Mouse (Mus musculus): ENCODE measurements around the gene Rad50. TPM values are rescaled to one million over a fixed set of nuclear protein-coding genes. Genes with fewer than 3 reads are reported as not detected.

Gene Rad50
- polyA plus RNA-seq, 2 experiments, result 11.1 to 21.2 TPM

GRCm38 (mm10) chr11:53615575-53615974, 91.5 kb downstream of the Rad50 start:
- Histone ChIP-seq H3K9ac (ENCODE audit: low read depth, low read length, severe bottlenecking) (no peak overlapping the region), H3K36me3 (ENCODE audit: control insufficient read depth, insufficient read depth, low read length) (no peaks in the 10 kb centered on the region), H3K9me3 (ENCODE audit: control insufficient read depth, low read length) (no peaks in the 10 kb centered on the region), H3K4me1 (ENCODE audit: control insufficient read depth, insufficient read depth, low read length) (no peaks in the 10 kb centered on the region), H3K27me3 (ENCODE audit: control insufficient read depth, insufficient read depth, low read length) (no peaks in the 10 kb centered on the region), H3K4me3 (replicated peaks; ENCODE audit: low read length) (no peak overlapping the region), H3K4me2 (replicated peaks; ENCODE audit: low read depth, low read length, severe bottlenecking) (no peak overlapping the region), H3K27ac (replicated peaks; ENCODE audit: low read depth, low read length) (no peak overlapping the region)
- no peak for DNase-seq (ENCODE audit: low spot score)
- no peak for ATAC-seq (ENCODE audit: low FRiP score, low read depth)
- WGBS, result 88% methylated on average over 8 of the region's 8 CpGs
- TF ChIP-seq POLR2A (IDR thresholded peaks at IDR 0.05; ENCODE audit: borderline replicate concordance, extremely low read depth, insufficient read depth, insufficient read length), result no peak

GRCm38 (mm10) chr11:53615172-53615571, 91.9 kb downstream of the Rad50 start:
- ATAC-seq (ENCODE audit: low FRiP score, low read depth) (no peak), DNase-seq (ENCODE audit: low spot score) (no peak)
- H3K27me3 ChIP-seq (ENCODE audit: control insufficient read depth, insufficient read depth, low read length), result no peaks in the 10 kb centered on the region
- WGBS, result 65% methylated on average over 6 of the region's 6 CpGs
- no peaks in the 10 kb centered on the region for H3K4me1 ChIP-seq (ENCODE audit: control insufficient read depth, insufficient read depth, low read length)
- H3K4me3 ChIP-seq (replicated peaks; ENCODE audit: low read length), result no peak overlapping the region
- H3K9ac ChIP-seq (ENCODE audit: low read depth, low read length, severe bottlenecking), result no peak overlapping the region
- H3K36me3 ChIP-seq (ENCODE audit: control insufficient read depth, insufficient read depth, low read length), result no peaks in the 10 kb centered on the region
- no peak overlapping the region for H3K4me2 ChIP-seq (replicated peaks; ENCODE audit: low read depth, low read length, severe bottlenecking)
- no peak for TF ChIP-seq POLR2A (IDR thresholded peaks at IDR 0.05; ENCODE audit: borderline replicate concordance, extremely low read depth, insufficient read depth, insufficient read length)
- H3K9me3 ChIP-seq (ENCODE audit: control insufficient read depth, low read length), result no peaks in the 10 kb centered on the region
- H3K27ac ChIP-seq (replicated peaks; ENCODE audit: low read depth, low read length), result no peak overlapping the region

GRCm38 (mm10) chr11:53609672-53610071, 97.4 kb downstream of the Rad50 start:
- no peak for DNase-seq (ENCODE audit: low spot score)
- no peak overlapping the region for H3K27ac ChIP-seq (replicated peaks; ENCODE audit: low read depth, low read length)
- H3K9me3 ChIP-seq (ENCODE audit: control insufficient read depth, low read length), result no peaks in the 10 kb centered on the region
- 0 out of 2 replicates have a peak, but pooled peaks cover 3% of the 10 kb centered on the region for H3K36me3 ChIP-seq (ENCODE audit: control insufficient read depth, insufficient read depth, low read length)
- no peak for TF ChIP-seq POLR2A (IDR thresholded peaks at IDR 0.05; ENCODE audit: borderline replicate concordance, extremely low read depth, insufficient read depth, insufficient read length)
- H3K4me3 ChIP-seq (replicated peaks; ENCODE audit: low read length), result no peak overlapping the region
- H3K4me2 ChIP-seq (replicated peaks; ENCODE audit: low read depth, low read length, severe bottlenecking), result no peak overlapping the region
- no peak overlapping the region for H3K9ac ChIP-seq (ENCODE audit: low read depth, low read length, severe bottlenecking)
- H3K4me1 ChIP-seq (ENCODE audit: control insufficient read depth, insufficient read depth, low read length), result no peaks in the 10 kb centered on the region
- whole genome bisulfite sequencing, result 75% methylated on average over 3 of the region's 3 CpGs
- H3K27me3 ChIP-seq (ENCODE audit: control insufficient read depth, insufficient read depth, low read length), result no peaks in the 10 kb centered on the region
- no peak for ATAC-seq (ENCODE audit: low FRiP score, low read depth)

- DNase-seq (ENCODE audit: low spot score) (no peak), ATAC-seq (ENCODE audit: low FRiP score, low read depth) (no peak)
- H3K4me2 ChIP-seq (replicated peaks; ENCODE audit: low read depth, low read length, severe bottlenecking), result no peak overlapping the region
- no peak overlapping the region for H3K4me3 ChIP-seq (replicated peaks; ENCODE audit: low read length)
- 0 out of 2 replicates have a peak, but pooled peaks cover 3% of the 10 kb centered on the region for H3K36me3 ChIP-seq (ENCODE audit: control insufficient read depth, insufficient read depth, low read length)
- no peaks in the 10 kb centered on the region for H3K9me3 ChIP-seq (ENCODE audit: control insufficient read depth, low read length)
- no peak overlapping the region for H3K27ac ChIP-seq (replicated peaks; ENCODE audit: low read depth, low read length)
- no peak for TF ChIP-seq POLR2A (IDR thresholded peaks at IDR 0.05; ENCODE audit: borderline replicate concordance, extremely low read depth, insufficient read depth, insufficient read length)
- WGBS, result 59% methylated on average over 6 of the region's 6 CpGs
- no peak overlapping the region for H3K9ac ChIP-seq (ENCODE audit: low read depth, low read length, severe bottlenecking)
- H3K4me1 ChIP-seq (ENCODE audit: control insufficient read depth, insufficient read depth, low read length), result no peaks in the 10 kb centered on the region
- H3K27me3 ChIP-seq (ENCODE audit: control insufficient read depth, insufficient read depth, low read length), result no peaks in the 10 kb centered on the region
Observed at GRCm38 (mm10) chr11:53609231-53609630, 97.9 kb downstream of the Rad50 start.

GRCm38 (mm10) chr11:53605609-53606008, 101.5 kb downstream of the Rad50 start:
- no peak overlapping the region for H3K4me2 ChIP-seq (replicated peaks; ENCODE audit: low read depth, low read length, severe bottlenecking)
- WGBS, result 9% methylated on average over 12 of the region's 12 CpGs

GRCm38 (mm10) chr11:53604983-53605382, 102.1 kb downstream of the Rad50 start:
- TF ChIP-seq POLR2A (IDR thresholded peaks at IDR 0.05; ENCODE audit: borderline replicate concordance, extremely low read depth, insufficient read depth, insufficient read length), result no peak
- WGBS, result 82% methylated on average over 3 of the region's 3 CpGs
- DNase-seq (ENCODE audit: low spot score) (no peak), ATAC-seq (ENCODE audit: low FRiP score, low read depth) (no peak)
- Histone ChIP-seq H3K4me3 (replicated peaks; ENCODE audit: low read length) (no peak overlapping the region), H3K27me3 (ENCODE audit: control insufficient read depth, insufficient read depth, low read length) (no peaks in the 10 kb centered on the region), H3K36me3 (ENCODE audit: control insufficient read depth, insufficient read depth, low read length) (peaks cover 20% of the 10 kb centered on the region), H3K4me1 (ENCODE audit: control insufficient read depth, insufficient read depth, low read length) (no peaks in the 10 kb centered on the region), H3K4me2 (replicated peaks; ENCODE audit: low read depth, low read length, severe bottlenecking) (no peak overlapping the region), H3K27ac (replicated peaks; ENCODE audit: low read depth, low read length) (no peak overlapping the region), H3K9me3 (ENCODE audit: control insufficient read depth, low read length) (no peaks in the 10 kb centered on the region), H3K9ac (ENCODE audit: low read depth, low read length, severe bottlenecking) (no peak overlapping the region)

More at GRCm38 (mm10) chr11:53605609-53606008, 101.5 kb downstream of the Rad50 start:
- ATAC-seq (ENCODE audit: low FRiP score, low read depth), result no peak
- peaks cover 14% of the 10 kb centered on the region for H3K36me3 ChIP-seq (ENCODE audit: control insufficient read depth, insufficient read depth, low read length)
- no peak overlapping the region for H3K9ac ChIP-seq (ENCODE audit: low read depth, low read length, severe bottlenecking)
- H3K4me1 ChIP-seq (ENCODE audit: control insufficient read depth, insufficient read depth, low read length), result no peaks in the 10 kb centered on the region
- H3K4me3 ChIP-seq (replicated peaks; ENCODE audit: low read length), result no peak overlapping the region
- no peak for DNase-seq (ENCODE audit: low spot score)
- no peaks in the 10 kb centered on the region for H3K27me3 ChIP-seq (ENCODE audit: control insufficient read depth, insufficient read depth, low read length)
- TF ChIP-seq POLR2A (IDR thresholded peaks at IDR 0.05; ENCODE audit: borderline replicate concordance, extremely low read depth, insufficient read depth, insufficient read length), result no peak
- no peaks in the 10 kb centered on the region for H3K9me3 ChIP-seq (ENCODE audit: control insufficient read depth, low read length)
- H3K27ac ChIP-seq (replicated peaks; ENCODE audit: low read depth, low read length), result no peak overlapping the region

Other genes starting within 250 kb of the Rad50 start
- not detected in 2 replicates for gene Gm9837, start 236.8 kb downstream of the Rad50 start, polyA plus RNA-seq (2012; rRNA removed)
- gene Gm9837, start 236.8 kb downstream of the Rad50 start, polyA plus RNA-seq (2014; fragmentation: Nextera tagmentation; extraction: Ambion mirVana), result not detected in 2 replicates
- gene Gm9945, start 227.2 kb downstream of the Rad50 start, polyA plus RNA-seq (2012; rRNA removed), result not detected in 2 replicates
- not detected in 2 replicates for gene Gm9945, start 227.2 kb downstream of the Rad50 start, polyA plus RNA-seq (2014; fragmentation: Nextera tagmentation; extraction: Ambion mirVana)
- gene Sowaha, start 227.0 kb downstream of the Rad50 start, polyA plus RNA-seq (2012; rRNA removed), result 0.16 and 0.19 TPM in 2 replicates
- gene Sowaha, start 227.0 kb downstream of the Rad50 start, polyA plus RNA-seq (2014; fragmentation: Nextera tagmentation; extraction: Ambion mirVana), result 0.22 and 0.30 TPM in 2 replicates
- gene Sept8, start 188.1 kb downstream of the Rad50 start, polyA plus RNA-seq (2012; rRNA removed), result 104 and 110 TPM in 2 replicates
- 50.4 and 51.6 TPM in 2 replicates for gene Sept8, start 188.1 kb downstream of the Rad50 start, polyA plus RNA-seq (2014; fragmentation: Nextera tagmentation; extraction: Ambion mirVana)
- 37.1 and 38.3 TPM in 2 replicates for gene Kif3a, start 139.9 kb downstream of the Rad50 start, polyA plus RNA-seq (2012; rRNA removed)
- 63.7 and 78.4 TPM in 2 replicates for gene Kif3a, start 139.9 kb downstream of the Rad50 start, polyA plus RNA-seq (2014; fragmentation: Nextera tagmentation; extraction: Ambion mirVana)
- gene Il4, start 88.7 kb downstream of the Rad50 start, polyA plus RNA-seq (2012; rRNA removed), result 0.23 and 0.49 TPM in 2 replicates
- 3.2 and 3.6 TPM in 2 replicates for gene Il4, start 88.7 kb downstream of the Rad50 start, polyA plus RNA-seq (2014; fragmentation: Nextera tagmentation; extraction: Ambion mirVana)
- gene Il13, start 72.6 kb downstream of the Rad50 start, polyA plus RNA-seq (2012; rRNA removed), result 0.19 and 0.27 TPM in 2 replicates
- not detected in 2 replicates for gene Il13, start 72.6 kb downstream of the Rad50 start, polyA plus RNA-seq (2014; fragmentation: Nextera tagmentation; extraction: Ambion mirVana)
- not detected in 2 replicates for gene Il5, start 13.5 kb upstream of the Rad50 start, polyA plus RNA-seq (2012; rRNA removed)
- not detected in 2 replicates for gene Il5, start 13.5 kb upstream of the Rad50 start, polyA plus RNA-seq (2014; fragmentation: Nextera tagmentation; extraction: Ambion mirVana)
- gene Irf1, start 62.7 kb upstream of the Rad50 start, polyA plus RNA-seq (2012; rRNA removed), result 13.8 and 16.8 TPM in 2 replicates
- gene Irf1, start 62.7 kb upstream of the Rad50 start, polyA plus RNA-seq (2014; fragmentation: Nextera tagmentation; extraction: Ambion mirVana), result 10.7 and 11.8 TPM in 2 replicates
- 0.11 and 0.33 TPM in 2 replicates for gene Gm17334, start 65.9 kb upstream of the Rad50 start, polyA plus RNA-seq (2012; rRNA removed)
- 0.28 and 0.30 TPM in 2 replicates for gene Gm17334, start 65.9 kb upstream of the Rad50 start, polyA plus RNA-seq (2014; fragmentation: Nextera tagmentation; extraction: Ambion mirVana)
- 0.43 and 0.51 TPM in 2 replicates for gene Gm12216, start 151.9 kb upstream of the Rad50 start, polyA plus RNA-seq (2012; rRNA removed)
- gene Gm12216, start 151.9 kb upstream of the Rad50 start, polyA plus RNA-seq (2014; fragmentation: Nextera tagmentation; extraction: Ambion mirVana), result 0.66 and 0.74 TPM in 2 replicates
- gene Slc22a5, start 184.3 kb upstream of the Rad50 start, polyA plus RNA-seq (2012; rRNA removed), result 11.4 and 13.2 TPM in 2 replicates
- gene Slc22a5, start 184.3 kb upstream of the Rad50 start, polyA plus RNA-seq (2014; fragmentation: Nextera tagmentation; extraction: Ambion mirVana), result 8.9 TPM in 2 replicates

Measured in limb, embryonic 14.5 days (tissue).